Mouse (Mus musculus): ENCODE measurements around the gene Trim17.

GRCm38 (mm10) chr11:58979661-58980060 is 25.2 kb downstream of the Trim17 start:
- TF ChIP-seq POLR2A (IDR thresholded peaks at IDR 0.05; ENCODE audit: borderline replicate concordance, control insufficient read depth, low read depth, low read length) (no peak), CTCF (IDR thresholded peaks at IDR 0.05; ENCODE audit: control insufficient read depth, insufficient read depth, low read length) (no peak)

Measured in bone marrow, adult 2 months (tissue).